Mouse (Mus musculus): Measurements from ENCODE around the gene Gm11214. TPM values are rescaled to one million over a fixed set of nuclear protein-coding genes. Genes with fewer than 3 reads are reported as not detected.

The Gm11214 gene
- total RNA-seq, 2 experiments from 2014 or later, result not detected

DNA sequence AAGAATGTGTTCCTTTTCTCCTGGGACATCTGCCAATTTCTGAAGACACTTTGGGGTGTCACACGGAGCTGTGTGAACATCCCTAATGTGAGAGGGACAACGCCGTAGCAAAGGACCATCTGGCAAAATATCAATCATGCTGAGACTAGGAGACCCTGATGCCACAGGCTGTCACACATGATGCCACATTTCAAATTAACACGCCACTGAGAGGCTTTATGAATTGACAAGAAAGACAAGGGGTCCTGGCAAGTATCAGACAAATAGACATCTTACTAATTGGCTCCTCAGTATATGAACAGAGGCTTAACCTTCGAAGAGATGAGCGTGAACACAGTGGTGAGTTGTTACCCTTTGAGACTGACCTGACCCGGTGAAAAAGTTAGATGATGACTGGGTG is 2.6 kb upstream of the Gm11214 start:
- DNase-seq (ENCODE audit: low spot score), result no peak
- intact Hi-C loops (cut with DNase I), result no loop called here

DNA sequence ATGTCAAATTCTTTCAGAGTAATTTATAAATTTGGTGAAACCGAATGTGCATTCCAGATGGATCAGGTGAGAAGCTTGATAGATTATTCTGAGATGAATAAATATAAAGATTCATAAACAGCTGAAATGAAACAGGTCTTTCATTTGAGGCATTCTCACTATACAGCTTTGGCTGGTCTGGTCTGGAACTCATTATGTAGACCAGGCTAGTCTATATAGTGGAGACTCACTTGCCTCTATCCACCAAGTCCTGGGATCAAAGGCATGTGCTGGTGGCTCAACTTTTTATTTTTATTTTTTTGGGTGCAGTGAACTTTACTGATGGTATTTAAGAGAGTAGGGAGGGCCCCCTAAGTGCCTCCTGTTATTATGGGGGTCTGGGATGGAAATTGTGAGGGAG is 1.3 kb downstream of the Gm11214 start:
- DNase-seq (ENCODE audit: low spot score), result no peak
- intact Hi-C loops (cut with DNase I), result no loop called here

DNA sequence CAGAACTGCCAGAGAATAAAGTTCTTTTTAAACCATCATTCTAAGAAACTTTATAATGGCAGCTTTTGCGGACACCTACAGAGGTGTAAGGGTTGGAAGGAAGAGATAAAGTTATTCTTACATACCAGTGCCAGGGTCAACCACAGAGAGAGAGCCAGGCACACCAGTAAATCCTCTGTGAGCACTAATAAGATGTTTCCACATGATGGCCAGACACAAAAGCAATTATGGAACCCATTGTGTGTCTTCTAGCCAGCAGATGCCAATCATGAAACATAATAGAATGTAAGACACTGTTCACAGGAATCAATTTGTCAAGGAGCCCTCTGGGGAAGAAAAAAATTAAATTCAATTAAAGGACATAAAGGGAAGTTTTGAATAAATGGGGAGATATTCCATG is 1.8 kb downstream of the Gm11214 start:
- no peak for DNase-seq (ENCODE audit: low spot score)
- intact Hi-C loops (cut with DNase I), result no loop called here

DNA sequence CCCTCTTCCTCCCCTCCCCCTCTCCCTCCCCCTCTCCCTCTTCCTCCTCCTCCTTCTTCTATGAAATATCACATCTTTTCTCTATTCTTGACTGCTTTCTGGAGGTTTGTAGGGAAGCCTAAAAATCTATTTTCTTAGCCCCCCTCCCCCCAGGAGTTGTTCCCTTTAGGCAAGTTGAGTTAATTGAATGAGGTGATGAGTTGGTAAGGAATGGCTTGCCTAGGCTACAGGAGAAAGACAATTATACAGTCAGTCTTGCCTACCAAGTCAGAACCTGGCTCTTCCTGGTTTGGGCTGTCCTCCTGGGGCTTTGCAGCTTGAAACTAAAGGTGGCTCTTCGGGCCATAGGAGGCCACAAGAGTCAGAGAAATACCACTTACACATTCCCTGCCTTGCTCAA is 3.4 kb downstream of the Gm11214 start:
- no peak for DNase-seq (ENCODE audit: low spot score)
- intact Hi-C loops (cut with DNase I), result no loop called here

DNA sequence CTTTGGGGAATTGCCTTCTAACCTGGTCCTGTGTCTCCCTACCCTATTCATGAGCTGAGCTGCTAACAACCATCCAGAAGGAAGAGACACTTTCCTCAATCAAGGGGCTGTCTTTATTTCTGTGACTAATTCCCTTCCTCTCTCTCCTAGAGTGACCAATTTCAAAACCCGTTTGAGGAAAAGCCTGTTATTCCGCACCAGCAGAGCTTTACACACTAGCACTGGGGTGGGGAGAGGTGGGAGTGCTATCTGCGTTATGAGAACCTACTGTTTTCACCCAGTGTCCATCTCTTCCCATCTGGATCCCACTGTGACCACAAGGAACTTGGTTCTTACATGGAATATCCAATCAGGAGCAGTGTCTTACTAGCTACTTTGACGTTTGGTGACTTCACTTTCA is 4.1 kb downstream of the Gm11214 start:
- DNase-seq (ENCODE audit: low spot score), result no peak
- intact Hi-C loops (cut with DNase I), result no loop called here

DNA sequence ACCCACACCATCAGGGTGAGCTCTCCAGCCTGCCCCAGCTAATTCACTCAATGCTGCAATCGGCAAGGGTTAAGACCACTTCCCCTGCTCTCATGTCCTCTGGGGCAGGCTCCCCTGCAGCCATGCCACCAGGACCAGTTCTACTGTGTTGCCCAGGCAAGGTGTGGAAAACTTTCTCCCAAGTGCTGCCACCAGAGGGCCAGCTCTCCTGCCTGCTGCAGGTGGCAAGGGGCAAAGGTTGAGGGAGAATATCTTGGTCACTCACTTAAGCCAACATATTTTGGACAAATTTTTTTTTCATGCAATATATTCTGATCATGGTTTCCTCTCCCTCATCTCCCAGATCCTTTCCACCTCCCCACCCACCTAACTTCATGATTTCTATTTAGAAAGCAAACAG is 8.8 kb downstream of the Gm11214 start:
- no peak for DNase-seq (ENCODE audit: low spot score)
- intact Hi-C loops (cut with DNase I), result no loop called here

DNA sequence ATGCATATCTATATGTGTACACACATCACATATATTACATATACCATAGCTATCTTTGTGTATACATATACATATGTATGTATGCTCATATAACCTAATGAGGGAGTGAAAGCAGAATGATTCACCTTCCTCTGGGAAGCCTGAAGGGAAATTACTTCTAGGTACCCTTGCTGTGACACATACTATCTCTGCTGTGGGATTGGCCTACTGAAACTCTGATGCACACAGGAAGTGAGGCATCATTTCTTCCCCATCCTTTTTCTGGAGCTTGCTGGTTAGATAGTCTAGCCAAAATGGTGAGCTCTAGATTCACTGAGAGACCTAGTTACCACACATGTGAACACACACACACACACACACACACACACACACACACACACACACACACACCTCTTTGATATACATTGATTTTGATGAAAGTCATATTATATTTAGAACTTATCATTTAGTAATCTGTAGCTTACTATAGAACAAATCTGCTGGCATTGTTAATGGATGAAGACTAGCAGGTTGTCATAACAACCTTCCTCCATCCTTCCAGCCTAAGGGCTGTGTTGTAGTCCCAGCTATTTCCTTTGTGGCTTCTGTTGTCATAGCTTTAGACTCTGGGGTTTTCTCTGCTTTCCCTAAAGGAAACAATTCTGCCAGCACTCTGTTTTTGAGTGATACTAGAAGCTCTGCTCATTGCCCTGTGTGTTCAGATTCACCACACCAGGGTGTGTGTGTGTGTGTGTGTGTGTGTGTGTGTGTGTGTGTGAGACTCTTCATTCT is 19.0 kb downstream of the Gm11214 start:
- intact Hi-C loops (cut with DNase I), result no loop called here
- DNase-seq (ENCODE audit: low spot score), result no peak

DNA sequence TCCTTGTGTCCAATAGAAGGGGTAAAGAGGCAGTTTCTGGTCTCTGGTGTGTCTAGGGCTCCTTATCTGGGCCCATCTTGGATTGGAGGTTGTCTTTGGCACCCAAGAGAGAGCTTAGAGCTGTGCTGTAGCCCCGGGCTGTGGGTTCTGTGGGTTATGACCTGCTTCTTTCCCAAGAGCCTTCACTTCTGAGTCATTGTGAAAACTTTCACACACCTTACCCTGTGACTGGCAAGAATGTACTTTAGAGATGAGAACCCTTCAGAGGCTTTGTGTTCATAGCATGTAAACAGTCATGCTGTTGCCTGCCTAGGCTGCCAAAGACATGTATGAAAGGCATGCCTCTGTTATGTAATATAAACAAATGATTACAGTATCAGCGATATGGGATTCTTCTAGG is 23.3 kb downstream of the Gm11214 start:
- no peak for DNase-seq (ENCODE audit: low spot score)
- intact Hi-C loops (cut with DNase I), result no loop called here

DNA sequence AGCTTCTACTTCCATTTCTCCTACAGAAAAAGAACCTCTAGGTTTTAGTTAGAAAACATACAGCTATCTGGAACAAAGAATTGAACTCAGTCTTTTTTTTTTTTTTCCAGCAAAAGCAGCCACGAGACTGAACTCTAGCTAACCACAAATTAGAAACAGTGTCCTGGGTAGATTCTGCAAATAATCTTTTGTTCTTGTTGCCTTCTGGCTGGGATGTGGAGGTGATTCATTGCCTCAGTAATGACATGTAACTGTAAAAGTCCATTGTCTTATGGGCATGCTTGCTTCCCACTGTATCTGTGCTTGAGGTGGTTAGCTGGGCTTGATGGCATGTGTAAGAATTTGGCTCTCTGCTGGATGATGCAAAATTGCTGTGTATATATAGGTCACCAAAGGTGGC is 24.6 kb downstream of the Gm11214 start:
- DNase-seq (ENCODE audit: low spot score), result no peak
- intact Hi-C loops (cut with DNase I), result no loop called here

DNA sequence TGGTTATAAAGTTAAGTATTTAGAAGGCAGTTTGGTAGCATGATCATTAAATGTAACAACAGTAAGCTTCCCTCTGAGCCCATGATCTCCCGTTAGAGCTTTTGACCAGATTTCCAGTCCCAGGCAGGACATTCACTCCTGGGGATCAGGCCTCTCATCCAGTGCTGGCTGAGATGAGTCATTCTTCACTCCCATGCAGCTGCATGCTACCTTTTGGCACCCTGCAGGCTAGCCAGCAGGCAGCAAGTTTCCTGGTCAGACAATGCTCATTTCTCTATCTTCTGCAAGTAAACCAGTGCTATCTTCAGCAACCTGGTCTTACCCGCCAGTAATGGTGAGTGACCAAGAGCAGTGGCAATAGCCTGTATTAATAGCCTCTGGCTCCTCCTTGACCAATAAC is 30.0 kb downstream of the Gm11214 start:
- no peak for DNase-seq (ENCODE audit: low spot score)
- intact Hi-C loops (cut with DNase I), result no loop called here

DNA sequence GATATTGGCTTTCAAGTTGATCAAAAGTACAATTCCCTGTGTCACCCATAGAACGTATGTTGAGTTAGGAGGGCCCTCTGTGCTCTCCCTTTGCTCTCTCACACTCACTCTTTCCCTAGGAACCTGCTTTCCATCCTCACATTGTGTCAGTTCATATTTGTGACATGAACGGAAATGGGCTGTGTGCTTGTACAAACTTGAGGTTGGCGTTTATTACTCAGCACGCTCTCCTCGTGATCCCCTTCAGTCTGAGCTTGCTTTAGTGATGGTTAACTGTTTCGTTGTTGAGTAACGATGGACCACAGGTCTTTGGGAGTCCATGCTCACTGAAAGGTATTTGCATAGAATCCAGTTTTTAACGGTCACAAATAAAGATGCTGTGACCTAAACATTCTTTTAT is 36.1 kb downstream of the Gm11214 start:
- DNase-seq (ENCODE audit: low spot score), result no peak
- intact Hi-C loops (cut with DNase I), result no loop called here

DNA sequence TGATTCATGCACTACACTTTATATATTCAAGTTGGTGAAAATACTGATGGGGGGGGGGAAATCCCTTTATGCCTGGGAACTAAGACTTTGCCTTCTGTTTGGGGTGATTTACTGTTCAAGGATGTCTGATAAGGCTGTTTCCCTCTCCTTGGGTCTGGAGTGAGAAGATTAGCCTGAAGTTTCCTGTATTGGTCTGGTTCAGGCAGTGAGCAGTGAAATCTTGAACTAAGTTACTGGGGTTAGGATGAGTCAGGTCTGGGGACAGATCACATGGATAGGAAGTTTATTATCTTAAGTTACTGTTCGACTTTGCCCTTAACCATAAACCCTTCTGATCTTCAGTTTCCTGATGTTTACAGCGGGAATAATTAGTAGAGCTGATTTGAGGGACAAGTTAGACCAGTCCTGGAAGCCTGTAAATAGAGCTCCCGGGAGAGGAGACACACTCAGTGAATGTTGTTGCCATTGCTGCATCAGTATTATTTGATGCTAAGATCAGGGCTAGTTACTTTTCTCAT is 37.6 kb downstream of the Gm11214 start:
- intact Hi-C loops (cut with DNase I), result no loop called here
- no peak for DNase-seq (ENCODE audit: low spot score)

DNA sequence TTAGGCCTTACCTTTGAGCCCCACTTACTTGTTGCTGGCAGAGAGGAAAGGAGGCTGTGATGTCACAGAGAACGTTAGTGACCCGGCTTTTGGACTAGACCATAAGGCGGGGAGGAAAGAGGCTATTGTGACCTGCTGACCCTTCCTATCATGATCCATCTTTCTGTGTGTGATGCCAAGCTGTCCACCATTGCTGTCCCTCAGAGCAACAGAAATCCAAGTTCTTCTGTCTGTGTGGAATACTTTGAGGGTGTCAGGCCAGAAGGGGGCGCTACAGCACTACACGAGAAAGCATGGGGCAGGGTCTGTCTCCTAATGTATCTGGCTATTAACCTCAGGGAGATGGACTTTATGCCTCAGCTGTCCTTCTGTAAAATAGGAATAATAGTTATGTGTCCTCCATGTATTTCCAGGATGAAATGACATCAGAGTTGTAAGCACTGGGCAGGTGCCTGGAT is 40.8 kb downstream of the Gm11214 start, which contains the start of gene Tex48:
Gene Tex48, minus strand, starts transcription at position 51 of the 458 bp plus-strand sequence.
- intact Hi-C loops (cut with DNase I), result loop anchor here (5.0 kb wide), 1 partner anchor 325 kb away; no protein-coding TSS in a partner anchor
- no peak for DNase-seq (ENCODE audit: low spot score)

DNA sequence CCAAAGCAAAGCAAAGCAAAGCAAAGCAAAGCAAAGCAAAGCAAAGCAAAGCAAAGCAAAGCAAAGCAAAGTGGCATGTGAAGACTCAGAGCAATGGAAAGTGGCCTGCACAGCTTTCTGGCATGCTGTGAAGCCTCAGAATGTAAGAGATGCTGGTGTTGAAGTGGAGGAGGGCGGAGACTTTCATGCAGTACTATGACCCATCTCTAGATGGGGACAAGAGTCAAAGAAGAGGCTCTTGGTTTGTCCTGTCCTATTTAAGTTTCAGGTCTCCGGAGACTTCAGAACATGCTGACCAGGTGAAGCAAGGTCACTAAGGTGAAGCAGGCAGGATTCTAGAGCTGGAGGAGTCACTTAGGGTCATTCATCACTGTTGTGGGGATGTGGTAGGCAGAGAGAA is 41.3 kb downstream of the Gm11214 start:
- no peak for DNase-seq (ENCODE audit: low spot score)
- intact Hi-C loops (cut with DNase I), result loop anchor here (5.0 kb wide), 1 partner anchor 325 kb away; no protein-coding TSS in a partner anchor

Other genes with a start within 250 kb of the Gm11214 start
- gene Whrn, start 167.4 kb downstream of the Gm11214 start, total RNA-seq (2021), result 10 to 100 TPM; 36.9 to 41.9 TPM
- 100 to 1,000 TPM; 144 to 162 TPM for gene Atp6v1g1, start 118.6 kb downstream of the Gm11214 start, total RNA-seq (2021)
- 10 to 100 TPM in 1 of 2 experiments, 1 to 10 TPM in 1; 9.8 to 10.9 TPM for gene Tmem268, start 104.6 kb downstream of the Gm11214 start, total RNA-seq (2021)
- gene Gm11213, start 58.1 kb downstream of the Gm11214 start, total RNA-seq (2021), result not detected
- not detected for gene Tex48, start 41.0 kb downstream of the Gm11214 start, total RNA-seq (2021)
- gene Tnfsf15, start 81.7 kb upstream of the Gm11214 start, total RNA-seq (2021), result not detected
- not detected for gene Tnfsf8, start 198.0 kb upstream of the Gm11214 start, total RNA-seq (2021)